Mouse (Mus musculus): Measurements from ENCODE around the gene Ednra. TPM values are rescaled to one million over a fixed set of nuclear protein-coding genes. Genes with fewer than 3 reads are reported as not detected.

Ednra gene
- 28.6 and 32.4 TPM in 2 replicates for polyA plus RNA-seq (2015; fragmentation: Nextera tagmentation; extraction: Ambion mirVana)

- H3K27me3 ChIP-seq (ENCODE audit: insufficient read depth, low read length): no peaks in the 10 kb centered on the region
- peak; percentile 96 for ATAC-seq (ENCODE audit: low FRiP score, low TSS enrichment)
- H3K27ac ChIP-seq (ENCODE audit: low read length): peak within 1 kb of the TSS; percentile 94
- WGBS: under 1% methylated on average over 27 of the region's 27 CpGs
- H3K9me3 ChIP-seq (ENCODE audit: low read length): no peaks in the 10 kb centered on the region
- peaks cover 4% of the 10 kb centered on the region; the same call in 1 of the 2 replicates for H3K36me3 ChIP-seq (ENCODE audit: insufficient read depth, low read length)
- H3K4me3 ChIP-seq (ENCODE audit: low read length): peak within 1 kb of the TSS; percentile 52
- peak within 1 kb of the TSS; percentile 74 for H3K9ac ChIP-seq (replicated peaks; ENCODE audit: low read length)
- peaks cover 17% of the 10 kb centered on the region for H3K4me1 ChIP-seq (ENCODE audit: insufficient read depth, low read length)
- peak within 1 kb of the TSS; percentile 58 for H3K4me2 ChIP-seq (replicated peaks; ENCODE audit: low read depth, low read length)
Measured at GRCm38 (mm10) chr8:77724046-77724930, at the start of gene Ednra. TSS of gene Ednra (minus strand) at chr8:77724464.

- peaks cover 18% of the 10 kb centered on the region for H3K4me1 ChIP-seq (ENCODE audit: insufficient read depth, low read length)
- 0 out of 2 replicates have a peak, but pooled peaks have one; percentile 39 for ATAC-seq (ENCODE audit: low FRiP score, low TSS enrichment)
- H3K4me3 ChIP-seq (ENCODE audit: low read length): no peak overlapping the region
- H3K9ac ChIP-seq (replicated peaks; ENCODE audit: low read length): no peak overlapping the region
- WGBS: 39% methylated on average over 4 of the region's 4 CpGs
- H3K4me2 ChIP-seq (replicated peaks; ENCODE audit: low read depth, low read length): no peak overlapping the region
- no peaks in the 10 kb centered on the region for H3K27me3 ChIP-seq (ENCODE audit: insufficient read depth, low read length)
- H3K36me3 ChIP-seq (ENCODE audit: insufficient read depth, low read length): no peaks in the 10 kb centered on the region
- H3K9me3 ChIP-seq (ENCODE audit: low read length): no peaks in the 10 kb centered on the region
- no peak overlapping the region for H3K27ac ChIP-seq (ENCODE audit: low read length)
Measured at GRCm38 (mm10) chr8:77773831-77774230, 49.6 kb upstream of the Ednra start.

- WGBS: 70% methylated on average over 5 of the region's 5 CpGs
Measured at GRCm38 (mm10) chr8:77773256-77773655, 49.0 kb upstream of the Ednra start.

GRCm38 (mm10) chr8:77772210-77772886, 48.1 kb upstream of the Ednra start:
- H3K4me3 ChIP-seq (ENCODE audit: low read length): no peak overlapping the region
- H3K9me3 ChIP-seq (ENCODE audit: low read length): no peaks in the 10 kb centered on the region
- no peak overlapping the region for H3K4me2 ChIP-seq (replicated peaks; ENCODE audit: low read depth, low read length)
- 36% methylated on average over 5 of the region's 5 CpGs for WGBS
- H3K9ac ChIP-seq (replicated peaks; ENCODE audit: low read length): no peak overlapping the region
- 0 out of 2 replicates have a peak overlapping the region, but pooled peaks have one; percentile 11 for H3K27ac ChIP-seq (ENCODE audit: low read length)
- peaks cover 18% of the 10 kb centered on the region for H3K4me1 ChIP-seq (ENCODE audit: insufficient read depth, low read length)
- no peaks in the 10 kb centered on the region for H3K27me3 ChIP-seq (ENCODE audit: insufficient read depth, low read length)
- no peaks in the 10 kb centered on the region for H3K36me3 ChIP-seq (ENCODE audit: insufficient read depth, low read length)
- ATAC-seq (ENCODE audit: low FRiP score, low TSS enrichment): peak; percentile 70

More at GRCm38 (mm10) chr8:77773256-77773655, 49.0 kb upstream of the Ednra start:
- Histone ChIP-seq H3K9ac (replicated peaks; ENCODE audit: low read length) (no peak overlapping the region), H3K9me3 (ENCODE audit: low read length) (no peaks in the 10 kb centered on the region), H3K4me3 (ENCODE audit: low read length) (no peak overlapping the region), H3K36me3 (ENCODE audit: insufficient read depth, low read length) (no peaks in the 10 kb centered on the region), H3K27ac (ENCODE audit: low read length) (no peak overlapping the region), H3K4me1 (ENCODE audit: insufficient read depth, low read length) (peaks cover 18% of the 10 kb centered on the region), H3K27me3 (ENCODE audit: insufficient read depth, low read length) (no peaks in the 10 kb centered on the region), H3K4me2 (replicated peaks; ENCODE audit: low read depth, low read length) (no peak overlapping the region)
- ATAC-seq (ENCODE audit: low FRiP score, low TSS enrichment): no peak

GRCm38 (mm10) chr8:77770966-77771365, 46.7 kb upstream of the Ednra start:
- WGBS: 65% methylated on average over 3 of the region's 3 CpGs
- Histone ChIP-seq H3K27me3 (ENCODE audit: insufficient read depth, low read length) (no peaks in the 10 kb centered on the region), H3K9me3 (ENCODE audit: low read length) (no peaks in the 10 kb centered on the region), H3K27ac (ENCODE audit: low read length) (no peak overlapping the region), H3K4me1 (ENCODE audit: insufficient read depth, low read length) (peaks cover 18% of the 10 kb centered on the region), H3K36me3 (ENCODE audit: insufficient read depth, low read length) (no peaks in the 10 kb centered on the region), H3K9ac (replicated peaks; ENCODE audit: low read length) (no peak overlapping the region), H3K4me3 (ENCODE audit: low read length) (no peak overlapping the region), H3K4me2 (replicated peaks; ENCODE audit: low read depth, low read length) (no peak overlapping the region)
- ATAC-seq (ENCODE audit: low FRiP score, low TSS enrichment): no peak

GRCm38 (mm10) chr8:77768916-77769315, 44.7 kb upstream of the Ednra start:
- H3K27ac ChIP-seq (ENCODE audit: low read length): no peak overlapping the region
- no peaks in the 10 kb centered on the region for H3K9me3 ChIP-seq (ENCODE audit: low read length)
- no peak for ATAC-seq (ENCODE audit: low FRiP score, low TSS enrichment)
- H3K27me3 ChIP-seq (ENCODE audit: insufficient read depth, low read length): no peaks in the 10 kb centered on the region
- H3K36me3 ChIP-seq (ENCODE audit: insufficient read depth, low read length): no peaks in the 10 kb centered on the region
- H3K4me1 ChIP-seq (ENCODE audit: insufficient read depth, low read length): peaks cover 6% of the 10 kb centered on the region
- 63% methylated on average over 5 of the region's 5 CpGs for WGBS
- H3K4me3 ChIP-seq (ENCODE audit: low read length): no peak overlapping the region
- no peak overlapping the region for H3K9ac ChIP-seq (replicated peaks; ENCODE audit: low read length)
- no peak overlapping the region for H3K4me2 ChIP-seq (replicated peaks; ENCODE audit: low read depth, low read length)

- H3K27ac ChIP-seq (ENCODE audit: low read length): no peak overlapping the region
- no peak overlapping the region for H3K9ac ChIP-seq (replicated peaks; ENCODE audit: low read length)
- H3K27me3 ChIP-seq (ENCODE audit: insufficient read depth, low read length): no peaks in the 10 kb centered on the region
- H3K36me3 ChIP-seq (ENCODE audit: insufficient read depth, low read length): no peaks in the 10 kb centered on the region
- no peak; the same call in 1 of the 2 replicates for ATAC-seq (ENCODE audit: low FRiP score, low TSS enrichment)
- H3K4me3 ChIP-seq (ENCODE audit: low read length): no peak overlapping the region
- 47% methylated on average over 8 of the region's 8 CpGs for WGBS
- peaks cover 7% of the 10 kb centered on the region for H3K9me3 ChIP-seq (ENCODE audit: low read length)
- H3K4me1 ChIP-seq (ENCODE audit: insufficient read depth, low read length): no peaks in the 10 kb centered on the region; the same call in 1 of the 2 replicates
- no peak overlapping the region for H3K4me2 ChIP-seq (replicated peaks; ENCODE audit: low read depth, low read length)
Measured at GRCm38 (mm10) chr8:77764253-77764652, 40.0 kb upstream of the Ednra start.

- H3K27ac ChIP-seq (ENCODE audit: low read length): no peak overlapping the region
- no peaks in the 10 kb centered on the region for H3K36me3 ChIP-seq (ENCODE audit: insufficient read depth, low read length)
- peaks cover 6% of the 10 kb centered on the region; the same call in 1 of the 2 replicates for H3K4me1 ChIP-seq (ENCODE audit: insufficient read depth, low read length)
- H3K9ac ChIP-seq (replicated peaks; ENCODE audit: low read length): no peak overlapping the region
- 74% methylated on average over 3 of the region's 3 CpGs for WGBS
- no peaks in the 10 kb centered on the region for H3K27me3 ChIP-seq (ENCODE audit: insufficient read depth, low read length)
- H3K4me2 ChIP-seq (replicated peaks; ENCODE audit: low read depth, low read length): no peak overlapping the region
- ATAC-seq (ENCODE audit: low FRiP score, low TSS enrichment): no peak
- no peak overlapping the region for H3K4me3 ChIP-seq (ENCODE audit: low read length)
- H3K9me3 ChIP-seq (ENCODE audit: low read length): peaks cover 7% of the 10 kb centered on the region
Measured at GRCm38 (mm10) chr8:77762967-77763366, 38.7 kb upstream of the Ednra start.

GRCm38 (mm10) chr8:77755441-77755840, 31.2 kb upstream of the Ednra start:
- Histone ChIP-seq H3K4me3 (ENCODE audit: low read length) (no peak overlapping the region), H3K9ac (replicated peaks; ENCODE audit: low read length) (no peak overlapping the region), H3K9me3 (ENCODE audit: low read length) (no peaks in the 10 kb centered on the region), H3K4me1 (ENCODE audit: insufficient read depth, low read length) (peaks cover 13% of the 10 kb centered on the region; the same call in 1 of the 2 replicates), H3K36me3 (ENCODE audit: insufficient read depth, low read length) (no peaks in the 10 kb centered on the region), H3K4me2 (replicated peaks; ENCODE audit: low read depth, low read length) (no peak overlapping the region), H3K27ac (ENCODE audit: low read length) (peak overlapping the region; percentile 0; the same call in 1 of the 2 replicates), H3K27me3 (ENCODE audit: insufficient read depth, low read length) (no peaks in the 10 kb centered on the region)
- WGBS: 15% methylated on average over 4 of the region's 4 CpGs
- no peak for ATAC-seq (ENCODE audit: low FRiP score, low TSS enrichment)
